Mouse (Mus musculus) lung, embryonic 14.5 days (tissue): Measurements from ENCODE around the gene Cfap58. TPM values are rescaled to one million over a fixed set of nuclear protein-coding genes. Genes with fewer than 3 reads are reported as not detected.

Experiments used
- ATAC-seq: fragments of 200-750 bp; cut with Nextera tagmentation; 2 replicates; pipeline ENCODE4 v1.8.0; 2017; ENCODE audit warnings: mild to moderate bottlenecking, moderate TSS enrichment, moderate library complexity; ENCODE audit not compliant: insufficient read depth
- DNase-seq: peaks from one replicate; pipeline ENCODE4 v3.0.0-alpha.2; 2015
- H3K27ac ChIP-seq: fragments of 300-500 bp; sonication (generic); 2 replicates; pipeline ENCODE4 v1.5.1; 2014; ENCODE audit warnings: low read depth, mild to moderate bottlenecking, moderate library complexity
- H3K27me3 ChIP-seq: fragments of 300-500 bp; sonication (generic); 2 replicates; pipeline ENCODE4 v1.6.1; 2014; ENCODE audit warnings: low read length, control low read depth; ENCODE audit not compliant: insufficient read depth
- H3K36me3 ChIP-seq: fragments of 300-500 bp; sonication (generic); 2 replicates; pipeline ENCODE4 v1.6.1; 2014; ENCODE audit warnings: control low read depth; ENCODE audit not compliant: insufficient read depth
- H3K4me1 ChIP-seq: fragments of 300-500 bp; sonication (generic); 2 replicates; pipeline ENCODE4 v1.6.1; 2014; ENCODE audit warnings: antibody characterized with exemption, control low read depth; ENCODE audit not compliant: insufficient read depth
- H3K4me2 ChIP-seq: fragments of 300-500 bp; sonication (generic); 2 replicates; pipeline ENCODE4 v1.6.1; 2014; ENCODE audit warnings: mild to moderate bottlenecking
- H3K4me3 ChIP-seq: fragments of 300-500 bp; sonication (generic); 2 replicates; pipeline ENCODE4 v1.5.1; 2014; ENCODE audit warnings: low read depth, low read length
- H3K9ac ChIP-seq: fragments of 300-500 bp; sonication (generic); 2 replicates; pipeline ENCODE4 v1.6.1; 2014
- H3K9me3 ChIP-seq: fragments of 300-500 bp; sonication (generic); 2 replicates; pipeline ENCODE4 v1.6.1; 2016; ENCODE audit warnings: low read depth, low read length, control low read depth
- CTCF ChIP-seq: IDR thresholded peaks from 2 replicates; pipeline ENCODE4 v1.5.1; 2016; ENCODE audit warnings: antibody characterized with exemption, low read depth
- WGBS: fragments of 180-500 bp; shearing (Covaris S2); extraction: QIAGEN DNeasy Blood & Tissue Kit; methylation state at CpG from one replicate; pipeline ENCODE4 v1.1.7; 2014; 5-methylcytosine and 5-hydroxymethylcytosine counted together
- polyA plus RNA-seq: library from polyadenylated mRNA; unstranded; fragments of >200 nt; fragmentation: Nextera tagmentation; extraction: Ambion mirVana; gene quantifications from 2 replicates; pipeline ENCODE4 v1.2.1, GENCODE M21; 2014

Cfap58 gene
- polyA plus RNA-seq, 1 experiment from 2014 or later, result not detected

- 0 out of 2 replicates have a peak, but pooled peaks cover 3% of the 10 kb centered on the region for H3K36me3 ChIP-seq
- ATAC-seq (no peak), DNase-seq (no peak)
- H3K4me2 ChIP-seq, result peak overlapping the region; percentile 85
- TF ChIP-seq CTCF, result no peak
- peak overlapping the region; percentile 86 for H3K4me3 ChIP-seq
- H3K4me1 ChIP-seq, result peaks cover 22% of the 10 kb centered on the region
- H3K27me3 ChIP-seq, result no peaks in the 10 kb centered on the region
- H3K27ac ChIP-seq, result no peak overlapping the region
- no peaks in the 10 kb centered on the region for H3K9me3 ChIP-seq
- WGBS, result 38% methylated on average over 4 of the region's 4 CpGs
- H3K9ac ChIP-seq, result peak overlapping the region; percentile 90; the same call in 1 of the 2 replicates
Measured at GRCm38 (mm10) chr19:47917396-47917795, 20.1 kb upstream of the Cfap58 start.

- H3K9ac ChIP-seq, result peak overlapping the region; percentile 90
- WGBS, result 21% methylated on average over 9 of the region's 9 CpGs
- TF ChIP-seq CTCF, result no peak
- H3K4me2 ChIP-seq, result peak overlapping the region; percentile 85
- H3K4me1 ChIP-seq, result peaks cover 22% of the 10 kb centered on the region
- peak overlapping the region; percentile 86 for H3K4me3 ChIP-seq
- DNase-seq (no peak), ATAC-seq (no peak)
- peak overlapping the region; percentile 97; the same call in 1 of the 2 replicates for H3K27ac ChIP-seq
- no peaks in the 10 kb centered on the region for H3K9me3 ChIP-seq
- H3K36me3 ChIP-seq, result 0 out of 2 replicates have a peak, but pooled peaks cover 3% of the 10 kb centered on the region
- no peaks in the 10 kb centered on the region for H3K27me3 ChIP-seq
Measured at GRCm38 (mm10) chr19:47918016-47918415, 19.5 kb upstream of the Cfap58 start.

- WGBS, result under 1% methylated on average over 29 of the region's 29 CpGs
- TF ChIP-seq CTCF, result no peak
- Histone ChIP-seq H3K9ac (peak overlapping the region; percentile 90), H3K4me2 (peak overlapping the region; percentile 85), H3K36me3 (0 out of 2 replicates have a peak, but pooled peaks cover under 1% of the 10 kb centered on the region), H3K4me1 (peaks cover 22% of the 10 kb centered on the region), H3K27me3 (no peaks in the 10 kb centered on the region), H3K9me3 (no peaks in the 10 kb centered on the region), H3K27ac (peak overlapping the region; percentile 97), H3K4me3 (peak overlapping the region; percentile 86)
- DNase-seq, result peak; percentile 69
- ATAC-seq, result no peak; the same call in none of the 2 replicates
Measured at GRCm38 (mm10) chr19:47918455-47919101, 18.9 kb upstream of the Cfap58 start.

- peaks cover 22% of the 10 kb centered on the region for H3K4me1 ChIP-seq
- peak; percentile 58 for TF ChIP-seq CTCF
- DNase-seq, result peak; percentile 96
- peak within 1 kb of the TSS; percentile 90 for H3K9ac ChIP-seq
- H3K9me3 ChIP-seq, result no peaks in the 10 kb centered on the region
- no peaks in the 10 kb centered on the region for H3K27me3 ChIP-seq
- ATAC-seq, result peak; percentile 88
- H3K36me3 ChIP-seq, result no peaks in the 10 kb centered on the region
- 0% methylated on average over 48 of the region's 48 CpGs for WGBS
- H3K4me2 ChIP-seq, result peak within 1 kb of the TSS; percentile 85
- H3K27ac ChIP-seq, result peak within 1 kb of the TSS; percentile 97
- H3K4me3 ChIP-seq, result peak within 1 kb of the TSS; percentile 86
Measured at GRCm38 (mm10) chr19:47919126-47919965, 18.1 kb upstream of the Cfap58 start, which contains the start of the genes Cfap43 and Itprip. TSS of gene Cfap43 (minus strand) at chr19:47919287. TSS of gene Itprip (minus strand) at chr19:47919299.

GRCm38 (mm10) chr19:47919966-47920375 is 17.5 kb upstream of the Cfap58 start:
- Histone ChIP-seq H3K4me1 (peaks cover 22% of the 10 kb centered on the region), H3K36me3 (no peaks in the 10 kb centered on the region), H3K4me3 (peak overlapping the region; percentile 86), H3K4me2 (peak overlapping the region; percentile 85), H3K9me3 (no peaks in the 10 kb centered on the region), H3K27me3 (no peaks in the 10 kb centered on the region), H3K9ac (peak overlapping the region; percentile 90), H3K27ac (peak overlapping the region; percentile 97)
- DNase-seq (peak; percentile 86), ATAC-seq (peak; percentile 28)
- WGBS, result 0% methylated on average over 8 of the region's 8 CpGs
- TF ChIP-seq CTCF, result no peak

GRCm38 (mm10) chr19:47925819-47926218 is 11.7 kb upstream of the Cfap58 start:
- peaks cover 9% of the 10 kb centered on the region; the same call in 1 of the 2 replicates for H3K4me1 ChIP-seq
- ATAC-seq, result no peak
- WGBS, result 51% methylated on average over 7 of the region's 7 CpGs
- no peak overlapping the region for H3K9ac ChIP-seq
- no peak overlapping the region for H3K4me3 ChIP-seq
- no peaks in the 10 kb centered on the region for H3K27me3 ChIP-seq
- no peak overlapping the region for H3K27ac ChIP-seq
- no peak for TF ChIP-seq CTCF
- no peaks in the 10 kb centered on the region for H3K9me3 ChIP-seq
- H3K36me3 ChIP-seq, result no peaks in the 10 kb centered on the region
- no peak for DNase-seq
- no peak overlapping the region for H3K4me2 ChIP-seq

- 81% methylated on average over 2 of the region's 2 CpGs for WGBS
- Histone ChIP-seq H3K9me3 (no peaks in the 10 kb centered on the region), H3K4me1 (peaks cover 6% of the 10 kb centered on the region; the same call in 1 of the 2 replicates), H3K27ac (no peak overlapping the region), H3K4me3 (no peak overlapping the region), H3K9ac (no peak overlapping the region), H3K27me3 (no peaks in the 10 kb centered on the region), H3K36me3 (no peaks in the 10 kb centered on the region), H3K4me2 (no peak overlapping the region)
- ATAC-seq (no peak), DNase-seq (no peak)
- no peak for TF ChIP-seq CTCF
Measured at GRCm38 (mm10) chr19:47927032-47927431, 10.4 kb upstream of the Cfap58 start.
